Mouse (Mus musculus) small intestine, adult 2 months (tissue): ENCODE measurements around the gene Armcx4.

Experiments used
- CTCF ChIP-seq: fragments of 200-500 bp; IDR thresholded peaks from 2 replicates; pipeline ENCODE4 v1.5.1; 2012; ENCODE audit warnings: low read depth, mild to moderate bottlenecking, control low read depth, inconsistent platforms, low read length, moderate library complexity, mixed read lengths; ENCODE audit not compliant: insufficient replicate concordance, insufficient read length; ENCODE audit errors: extremely low read depth
- POLR2A ChIP-seq: fragments of 200-500 bp; IDR thresholded peaks from 2 replicates; pipeline ENCODE4 v1.6.1; 2012; ENCODE audit warnings: low read depth, mild to moderate bottlenecking, control low read depth, inconsistent platforms, low read length, moderate library complexity

DNA sequence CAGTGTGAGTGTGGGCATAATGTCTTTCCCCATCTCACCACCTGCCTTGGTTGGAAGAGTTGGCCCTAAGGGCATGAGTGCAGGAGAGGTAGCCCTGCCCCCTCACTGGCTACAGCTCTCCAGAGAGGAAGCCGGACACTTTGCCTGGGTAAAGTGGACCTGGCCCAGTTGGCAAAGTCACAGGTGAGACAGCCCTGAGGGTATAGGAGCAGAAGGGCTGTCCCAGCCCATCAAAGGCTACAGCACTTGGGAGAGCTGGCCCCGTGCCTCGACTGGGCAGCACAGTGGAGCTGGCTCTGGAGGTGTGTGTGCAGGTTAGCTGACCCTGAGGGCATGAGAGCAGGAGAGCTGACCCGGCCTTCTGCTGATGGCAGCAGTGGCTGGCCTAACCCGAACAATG is 24.7 kb upstream of the Armcx4 start:
- TF ChIP-seq POLR2A, result no peak
- no peak for TF ChIP-seq CTCF
